In genomic region chr4:150316546-150316945, GRCm38 (mm10) we compare ENCODE assay signal across 23 mouse cellular contexts. TPM values are rescaled to one million over a fixed set of nuclear protein-coding genes. Genes with fewer than 3 reads are reported as not detected.
DNase-seq lines count a peak whose midpoint lies in the region; ATAC-seq lines count a peak whose summit lies in the region.
"Had no signal": no experiment of that assay in that cellular context is flagged by ENCODE, and none has a peak within 500 bp of the region (broad histone marks: within the 10 kb centered on the region; RNA-seq: fewer than 3 reads in every experiment).

No protein-coding gene starts in this region.

- no peak overlapping the region for H3K9ac ChIP-seq in intestine, embryonic 14.5 days (ENCODE audit: low read length)
- H3K9ac ChIP-seq in intestine, embryonic 15.5 days, result no peak overlapping the region
- no peak overlapping the region for H3K9ac ChIP-seq in forebrain, embryonic 15.5 days (replicated peaks)
- H3K9ac ChIP-seq: embryonic facial prominence, embryonic 13.5 days; forebrain, embryonic 12.5 days; forebrain, postnatal 0 days; hindbrain, embryonic 14.5 days had no signal

- no peak overlapping the region for H3K4me2 ChIP-seq in intestine, embryonic 14.5 days (ENCODE audit: low read length)
- no peak overlapping the region for H3K4me2 ChIP-seq in intestine, embryonic 15.5 days (replicated peaks)
- H3K4me2 ChIP-seq in forebrain, embryonic 15.5 days (replicated peaks), result no peak overlapping the region
- H3K4me2 ChIP-seq: embryonic facial prominence, embryonic 13.5 days; forebrain, embryonic 12.5 days; hindbrain, embryonic 14.5 days had no signal

- peaks cover 5% of the 10 kb centered on the region; the same call in 1 of the 2 replicates for H3K4me1 ChIP-seq in intestine, embryonic 14.5 days (replicated peaks; ENCODE audit: control insufficient read depth, insufficient read depth, low read length)
- H3K4me1 ChIP-seq in intestine, embryonic 15.5 days (replicated peaks), result 0 out of 2 replicates have a peak, but pooled peaks cover 3% of the 10 kb centered on the region
- peaks cover 25% of the 10 kb centered on the region for H3K4me1 ChIP-seq in forebrain, embryonic 15.5 days

- peak; percentile 9 for DNase-seq in intestine, embryonic 14.5 days (ENCODE audit: low spot score)
- no peak for DNase-seq in urinary bladder, adult 18-20 months (ENCODE audit: low spot score in 2 of 2)
- DNase-seq in retina, postnatal 1 day, result no peak
- no peak for DNase-seq in thymus, adult 18-20 months
- DNase-seq: adrenal gland, postnatal 14 days; cerebellum, adult 11-12 months; cerebellum, adult 9-10 months; cerebellum, postnatal 25 days; forebrain, postnatal 0 days; gastrocnemius, postnatal 14 days; heart, adult 18-20 months; heart, postnatal 10 days had no signal

- no peaks in the 10 kb centered on the region for H3K27me3 ChIP-seq in intestine, embryonic 14.5 days (replicated peaks; ENCODE audit: control insufficient read depth, insufficient read depth, low read length)
- no peaks in the 10 kb centered on the region for H3K27me3 ChIP-seq in intestine, embryonic 15.5 days (replicated peaks)
- no peaks in the 10 kb centered on the region for H3K27me3 ChIP-seq in forebrain, embryonic 15.5 days
- H3K27me3 ChIP-seq: embryonic facial prominence, embryonic 13.5 days; forebrain, embryonic 12.5 days; Patski had no signal

- 92% methylated on average over 1 of the region's 1 CpGs for WGBS in intestine, embryonic 14.5 days
- 94% methylated on average over 1 of the region's 1 CpGs for WGBS in intestine, embryonic 15.5 days
- WGBS in forebrain, embryonic 15.5 days, result 90% methylated on average over 1 of the region's 1 CpGs

- H3K36me3 ChIP-seq in intestine, embryonic 14.5 days (ENCODE audit: control insufficient read depth, insufficient read depth, low read length), result no peaks in the 10 kb centered on the region
- H3K36me3 ChIP-seq in intestine, embryonic 15.5 days, result no peaks in the 10 kb centered on the region
- H3K36me3 ChIP-seq in forebrain, embryonic 15.5 days, result no peaks in the 10 kb centered on the region
- H3K36me3 ChIP-seq: embryonic facial prominence, embryonic 13.5 days; forebrain, embryonic 12.5 days; heart, embryonic 10.5 days had no signal

- H3K27ac ChIP-seq in intestine, embryonic 14.5 days (ENCODE audit: low read depth), result no peak overlapping the region
- H3K27ac ChIP-seq in intestine, embryonic 15.5 days, result no peak overlapping the region
- no peak overlapping the region for H3K27ac ChIP-seq in forebrain, embryonic 15.5 days (replicated peaks)
- H3K27ac ChIP-seq: forebrain, embryonic 12.5 days; heart, embryonic 10.5 days; hindbrain, embryonic 10.5 days; hindbrain, embryonic 14.5 days had no signal

- no peak for ATAC-seq in intestine, embryonic 14.5 days (replicated peaks; ENCODE audit: low FRiP score, low TSS enrichment, low read depth)
- no peak for ATAC-seq in intestine, embryonic 15.5 days
- ATAC-seq in common myeloid progenitor, adult 5-6 weeks (replicated peaks; ENCODE audit: low read depth, poor library complexity, severe bottlenecking), result peak; percentile 88
- peak; percentile 79 for ATAC-seq in megakaryocyte progenitor cell, adult 5-6 weeks (replicated peaks; ENCODE audit: poor library complexity)
- ATAC-seq in forebrain, embryonic 15.5 days (replicated peaks), result no peak
- ATAC-seq: activated CD4-positive, CD25-positive, alpha-beta regulatory T cell, adult 4 months; forebrain, postnatal 0 days; Patski had no signal

- no peaks in the 10 kb centered on the region for H3K9me3 ChIP-seq in intestine, embryonic 14.5 days (ENCODE audit: control insufficient read depth, low read length)
- no peaks in the 10 kb centered on the region for H3K9me3 ChIP-seq in intestine, embryonic 15.5 days
- no peaks in the 10 kb centered on the region for H3K9me3 ChIP-seq in forebrain, embryonic 15.5 days
- H3K9me3 ChIP-seq: embryonic facial prominence, embryonic 13.5 days; forebrain, embryonic 12.5 days; heart, embryonic 10.5 days; hindbrain, embryonic 10.5 days had no signal

- no peak overlapping the region for H3K4me3 ChIP-seq in intestine, embryonic 14.5 days (ENCODE audit: low read depth, low read length)
- H3K4me3 ChIP-seq in intestine, embryonic 15.5 days (replicated peaks), result no peak overlapping the region
- H3K4me3 ChIP-seq in forebrain, embryonic 15.5 days, result no peak overlapping the region
- H3K4me3 ChIP-seq: embryonic facial prominence, embryonic 13.5 days; forebrain, embryonic 12.5 days; heart, embryonic 10.5 days; hindbrain, embryonic 10.5 days had no signal

RNA-seq across cellular contexts. Expression of gene Rere, which starts 35.1 kb away (rescaled TPM):
- polyA plus RNA-seq in intestine, embryonic 14.5 days (2014; fragmentation: Nextera tagmentation; extraction: Ambion mirVana), result 38.0 and 38.1 TPM in 2 replicates
- 25.6 and 28.4 TPM in 2 replicates for polyA plus RNA-seq in intestine, embryonic 15.5 days (2015; fragmentation: Nextera tagmentation; extraction: Ambion mirVana)
- total RNA-seq in common myeloid progenitor, adult 5-6 weeks (2017), result 21.2 and 45.1 TPM in 2 replicates
- 49.5 TPM in 2 replicates for total RNA-seq in megakaryocyte progenitor cell, adult 5-6 weeks (2015)
- total RNA-seq in megakaryocyte progenitor cell, adult 5-6 weeks (2017), result 13.8 and 23.8 TPM in 2 replicates
- polyA plus RNA-seq in forebrain, embryonic 15.5 days (2015; fragmentation: Nextera tagmentation; extraction: Ambion mirVana), result 26.6 and 32.0 TPM in 2 replicates

Comparison
In these comparisons a context has a peak if more than half of its experiments do, and no peak if none do; other contexts are left out.
1. ATAC-seq: peak in common myeloid progenitor, adult 5-6 weeks (single experiment) and megakaryocyte progenitor cell, adult 5-6 weeks (single experiment); none in intestine, embryonic 14.5 days (single experiment), intestine, embryonic 15.5 days (single experiment) and forebrain, embryonic 15.5 days (single experiment).